Mouse (Mus musculus) Patski (cell line): ENCODE measurements around the gene Adamts17. TPM values are rescaled to one million over a fixed set of nuclear protein-coding genes. Genes with fewer than 3 reads are reported as not detected.

Experiments used
- ATAC-seq: fragments of 100-300 bp; one replicate; pipeline ENCODE4 v1.8.0; 2021
- CTCF ChIA-PET: fragments of 350-600 bp; sonication (Branson Sonifier 250); formaldehyde crosslinking; loops from one replicate; lab custom pipeline; 2022; ENCODE audit warnings: inconsistent platforms; lab: Charles Lee
- POLR2A ChIA-PET: fragments of 350-600 bp; sonication (Branson Sonifier 250); formaldehyde crosslinking; loops from one replicate; lab custom pipeline; 2022; ENCODE audit warnings: antibody characterized with exemption, inconsistent platforms; lab: Charles Lee
- DNase-seq: peaks from one replicate; pipeline ENCODE4 v3.0.0-alpha.2; 2011; ENCODE audit warnings: low read depth, low spot score
- H3K27me3 ChIP-seq: fragments of 371-371 bp; one replicate; pipeline ENCODE4 v1.5.1; 2021
- CTCF ChIP-seq: fragments of 100-300 bp; IDR thresholded peaks from one replicate; pipeline ENCODE4 v1.5.1; 2021
- in situ Hi-C: fragments of 300-500 bp; cut with MboI; formaldehyde crosslinking; loops from 3 replicates; pipeline ENCODE4 v1.11.1; 2018; ENCODE audit warnings: low pct_unique_long_range_greater_than_20kb, mixed read lengths
- polyA plus RNA-seq: library from polyadenylated mRNA; unstranded; gene quantifications from one replicate; pipeline ENCODE4 v1.2.3, GENCODE M21; 2021

Gene Adamts17
- polyA plus RNA-seq, 1 experiment from 2014 or later: 0.04 TPM

DNA sequence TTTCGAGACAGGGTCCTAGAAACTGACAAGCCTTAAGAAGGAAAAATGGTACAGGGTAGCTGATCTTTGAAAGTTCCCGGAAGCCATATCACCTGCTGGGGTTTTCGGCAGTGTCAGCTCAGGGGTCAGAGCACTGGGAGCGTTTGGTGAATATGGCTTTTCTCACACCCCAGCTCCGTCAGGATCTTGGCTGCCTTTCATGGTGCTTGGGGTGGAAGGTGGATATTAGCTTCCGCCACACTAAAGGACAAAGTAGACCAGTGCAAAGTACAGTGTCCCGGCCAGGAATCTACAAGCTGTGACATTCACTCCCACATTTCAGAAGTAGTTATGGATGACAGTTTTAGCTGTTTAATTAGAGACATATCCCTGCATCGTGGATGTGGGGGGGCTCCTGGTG lies 200.3 kb downstream of the Adamts17 start:
- TF ChIP-seq CTCF: no peak
- in situ Hi-C loops: no loop called here
- peaks cover 22% of the 10 kb centered on the region for H3K27me3 ChIP-seq
- ATAC-seq: no peak
- ChIA-PET CTCF (no interaction called here), POLR2A (no interaction called here)
- DNase-seq: no peak

DNA sequence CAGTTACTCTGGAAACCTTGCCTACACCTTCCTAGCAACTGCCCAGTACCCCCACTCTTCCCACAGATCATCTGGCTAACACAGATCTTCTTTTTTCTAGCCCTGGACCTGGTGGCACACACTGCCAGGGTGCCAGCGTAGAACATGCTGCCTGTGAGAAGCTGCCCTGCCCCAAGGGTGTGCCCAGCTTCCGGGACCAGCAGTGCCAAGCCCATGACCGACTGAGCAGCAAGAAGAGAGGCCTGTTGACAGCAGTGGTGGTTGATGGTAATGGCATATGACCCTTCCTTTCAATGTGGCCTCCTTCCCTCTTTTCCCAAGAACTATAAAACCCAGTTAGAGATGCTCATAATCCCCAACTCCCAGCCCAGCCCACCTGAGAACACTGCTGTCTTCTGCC lies 202.2 kb downstream of the Adamts17 start:
- ChIA-PET CTCF (no interaction called here), POLR2A (no interaction called here)
- in situ Hi-C loops: no loop called here
- DNase-seq: no peak
- peaks cover 18% of the 10 kb centered on the region for H3K27me3 ChIP-seq
- no peak for TF ChIP-seq CTCF
- no peak for ATAC-seq

DNA sequence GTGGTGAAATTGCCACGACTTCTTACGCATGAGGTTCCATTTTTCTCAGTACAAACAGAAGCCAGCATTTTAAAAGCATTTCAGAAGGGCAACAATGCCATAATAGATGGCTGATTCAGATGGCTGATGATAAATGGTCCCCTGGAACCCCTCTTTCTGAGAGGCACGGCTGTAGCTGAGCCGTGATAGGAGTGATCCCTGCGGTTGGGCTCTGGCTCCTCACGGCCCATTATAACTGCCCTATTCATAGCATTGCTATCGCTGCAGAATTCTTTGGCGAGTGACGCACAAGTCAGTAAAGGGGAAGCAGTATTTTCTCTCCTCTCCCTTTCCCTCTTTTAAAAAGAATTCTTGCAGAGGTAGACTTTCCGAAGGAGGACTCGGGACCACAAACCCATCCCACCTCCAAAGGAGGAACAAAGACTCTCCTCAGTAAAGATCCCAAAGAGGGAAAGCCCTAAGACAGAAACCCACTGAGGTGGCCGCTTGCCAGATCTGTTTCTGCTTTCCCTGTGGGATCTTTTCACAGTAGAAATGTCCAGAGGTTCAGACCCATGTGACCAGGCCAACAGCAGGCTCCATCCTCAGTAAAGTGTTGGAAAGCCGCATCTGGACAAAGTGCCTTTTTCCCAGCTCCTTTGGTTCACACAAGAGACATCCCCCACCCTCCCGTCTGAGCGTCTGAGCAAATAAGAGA lies 204.7 kb downstream of the Adamts17 start:
- in situ Hi-C loops: no loop called here
- ChIA-PET POLR2A (no interaction called here), CTCF (no interaction called here)
- TF ChIP-seq CTCF: no peak
- ATAC-seq (no peak), DNase-seq (no peak)
- peaks cover 21% of the 10 kb centered on the region for H3K27me3 ChIP-seq

DNA sequence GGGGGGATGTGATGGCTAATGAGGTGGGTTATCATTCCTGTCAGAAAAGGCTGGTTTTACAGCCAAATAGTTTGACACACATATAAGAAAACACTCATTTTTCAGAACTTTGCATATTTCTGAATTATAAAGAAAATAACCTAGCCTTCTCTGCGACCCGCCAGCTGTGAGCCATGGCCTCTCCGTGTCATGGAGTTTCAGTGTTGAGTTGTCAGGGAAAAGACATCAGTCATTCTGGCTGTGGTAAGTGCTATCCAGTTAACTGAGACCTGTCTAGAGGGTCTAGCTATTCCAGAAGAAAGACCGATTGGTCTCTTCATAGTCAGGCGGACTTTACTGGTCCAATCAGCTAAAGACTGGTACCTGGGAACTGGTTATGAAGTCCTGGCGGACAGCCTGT lies 205.7 kb downstream of the Adamts17 start:
- ATAC-seq: no peak
- POLR2A ChIA-PET: no interaction called here
- in situ Hi-C loops: no loop called here
- CTCF ChIA-PET: no interaction called here
- no peak for DNase-seq
- TF ChIP-seq CTCF: no peak
- H3K27me3 ChIP-seq: peaks cover 23% of the 10 kb centered on the region

DNA sequence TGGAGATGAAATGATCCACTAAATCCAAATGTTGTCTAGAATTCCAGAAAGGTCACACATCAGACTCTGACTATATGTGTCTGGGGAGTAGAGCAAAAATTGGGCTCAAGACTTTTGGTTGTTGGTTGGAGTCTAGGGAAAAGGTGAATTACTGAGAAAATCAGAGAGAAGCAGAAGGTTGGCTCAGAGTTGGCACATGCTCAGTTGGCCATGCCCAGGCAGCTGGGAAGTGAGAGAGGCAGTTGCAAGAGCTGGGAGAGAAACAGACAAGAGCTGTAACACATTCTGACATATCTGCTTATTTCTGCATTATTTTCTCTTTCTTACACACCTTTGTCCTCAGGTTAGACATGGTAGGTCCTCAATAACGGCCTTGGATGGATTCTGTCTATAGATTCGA lies 209.7 kb downstream of the Adamts17 start:
- peaks cover 18% of the 10 kb centered on the region for H3K27me3 ChIP-seq
- in situ Hi-C loops: no loop called here
- CTCF ChIA-PET: no interaction called here
- DNase-seq (no peak), ATAC-seq (no peak)
- no peak for TF ChIP-seq CTCF
- POLR2A ChIA-PET: no interaction called here

DNA sequence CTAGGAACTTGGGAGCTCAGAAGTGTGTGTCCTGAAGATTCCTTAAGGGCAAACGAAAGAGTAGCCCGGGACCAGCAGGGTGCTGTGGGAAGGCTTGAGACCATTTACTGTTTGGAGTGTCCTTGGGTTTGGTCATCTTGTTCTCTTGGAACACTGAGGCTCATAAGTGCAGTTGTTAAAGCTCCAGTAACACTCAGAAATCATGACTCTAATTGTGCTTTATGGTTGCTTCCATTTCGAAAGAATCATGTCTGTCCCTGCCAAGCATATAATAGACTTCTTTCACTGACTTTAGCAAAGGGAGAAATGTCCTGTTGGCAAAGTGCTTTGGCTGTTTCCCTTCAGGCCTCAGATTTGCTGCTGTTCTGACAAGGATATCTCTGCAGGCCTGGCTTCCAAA lies 210.9 kb downstream of the Adamts17 start:
- ATAC-seq (no peak), DNase-seq (no peak)
- CTCF ChIA-PET: no interaction called here

DNA sequence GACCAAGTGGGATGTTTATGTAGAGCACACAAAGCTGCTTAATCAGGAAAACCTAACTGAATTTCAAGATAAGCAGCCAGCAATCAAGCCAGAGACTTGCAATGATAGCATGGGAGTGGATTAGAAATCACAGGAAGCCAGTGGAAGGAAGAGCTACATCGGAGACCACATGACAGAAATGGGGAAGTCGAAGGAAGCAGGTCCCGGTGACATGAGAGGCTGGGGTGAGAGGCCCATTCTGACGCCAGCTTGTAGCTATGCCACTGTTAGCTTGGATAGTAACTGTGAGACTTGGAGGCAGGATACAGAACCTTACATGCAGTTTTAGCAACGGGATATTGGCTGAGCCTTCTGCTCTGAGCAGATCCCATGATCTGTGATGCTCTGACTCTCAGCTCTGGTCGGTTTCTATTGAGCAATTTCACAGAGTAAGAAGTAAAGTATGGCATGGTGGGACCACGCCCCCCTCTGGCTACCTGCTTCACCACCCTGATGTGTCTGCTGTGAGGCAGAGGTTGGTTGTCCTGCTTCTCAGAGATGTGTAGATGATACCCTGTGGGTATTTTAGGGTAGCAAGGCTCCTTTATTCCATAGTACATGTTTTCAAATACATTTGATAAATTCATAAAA lies 211.7 kb downstream of the Adamts17 start:
- in situ Hi-C loops: no loop called here
- TF ChIP-seq CTCF: no peak
- ChIA-PET POLR2A (no interaction called here), CTCF (no interaction called here)
- no peak for DNase-seq
- ATAC-seq: no peak
- peaks cover 21% of the 10 kb centered on the region for H3K27me3 ChIP-seq

More for the DNA sequence above, 210.9 kb downstream of the Adamts17 start:
- in situ Hi-C loops: no loop called here
- no peak for TF ChIP-seq CTCF
- H3K27me3 ChIP-seq: peaks cover 18% of the 10 kb centered on the region
- POLR2A ChIA-PET: no interaction called here

DNA sequence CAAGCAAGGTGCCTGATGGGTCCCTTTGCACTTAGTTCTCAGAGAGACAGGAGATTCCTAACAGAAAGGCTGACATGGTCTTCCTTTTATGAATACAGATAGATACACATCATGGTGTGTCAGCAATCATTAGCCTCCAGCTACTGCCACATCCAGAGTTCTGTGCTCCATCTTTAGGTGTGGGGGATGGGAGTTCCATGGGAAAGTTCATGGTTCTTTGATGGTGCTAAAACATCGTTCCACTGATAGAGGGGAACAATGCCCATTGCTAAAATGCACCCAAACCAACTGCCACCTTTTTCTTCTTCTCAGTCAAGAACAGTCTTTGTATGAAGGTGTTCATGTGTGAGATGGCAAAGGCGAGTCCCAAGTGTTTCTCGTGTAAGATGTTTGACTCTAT lies 215.3 kb downstream of the Adamts17 start:
- in situ Hi-C loops: no loop called here
- no peak for TF ChIP-seq CTCF
- no peak for ATAC-seq
- CTCF ChIA-PET: no interaction called here
- peaks cover 25% of the 10 kb centered on the region for H3K27me3 ChIP-seq
- no peak for DNase-seq
- POLR2A ChIA-PET: no interaction called here

DNA sequence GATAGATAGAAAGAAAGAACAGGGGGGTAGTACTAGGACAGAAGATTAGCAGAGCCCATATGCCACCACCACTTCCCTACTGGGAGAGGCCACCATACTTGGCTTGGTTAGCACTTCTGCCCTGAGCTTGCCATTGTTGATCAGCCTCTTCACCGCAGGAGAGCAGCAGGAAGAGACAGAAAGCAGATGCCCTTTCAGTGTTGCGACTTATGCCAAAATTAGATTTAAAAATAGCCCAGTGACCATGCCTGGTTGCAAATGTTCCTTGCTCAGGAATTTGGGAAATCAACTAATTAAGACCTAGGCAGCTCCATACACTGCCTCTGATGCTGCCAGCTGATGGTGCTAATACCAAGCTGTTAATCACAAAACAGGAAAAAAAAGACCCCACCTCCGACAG lies 216.0 kb downstream of the Adamts17 start:
- in situ Hi-C loops: no loop called here
- peaks cover 30% of the 10 kb centered on the region for H3K27me3 ChIP-seq
- TF ChIP-seq CTCF: no peak
- ATAC-seq: no peak
- DNase-seq: no peak
- POLR2A ChIA-PET: no interaction called here
- CTCF ChIA-PET: no interaction called here

DNA sequence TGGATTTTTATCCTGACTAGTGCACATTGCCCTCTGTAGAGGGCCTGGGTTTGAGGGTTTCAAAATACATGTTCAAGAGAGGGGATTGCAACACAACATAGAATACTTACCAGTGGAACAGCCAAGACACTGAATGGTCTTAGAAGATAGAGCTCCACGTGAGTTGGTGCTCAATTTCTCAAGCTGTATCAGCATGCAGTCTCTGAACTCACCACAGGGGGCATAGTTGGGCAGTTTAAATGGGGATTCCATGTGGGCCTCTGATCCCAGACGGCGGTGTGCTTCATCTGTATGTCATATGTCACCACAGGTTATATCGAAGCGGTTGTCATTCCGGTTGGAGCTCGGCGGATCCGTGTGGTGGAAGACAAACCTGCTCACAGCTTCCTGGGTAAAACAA lies 222.2 kb downstream of the Adamts17 start:
- ATAC-seq: no peak
- no peak for DNase-seq
- no peak for TF ChIP-seq CTCF
- in situ Hi-C loops: no loop called here
- POLR2A ChIA-PET: interaction anchor here (0.6 kb wide), 1 partner anchor 308 kb away, joined by 4 read pairs; no protein-coding TSS in a partner anchor
- CTCF ChIA-PET: interaction anchor here (1.0 kb wide), 1 partner anchor 9 kb away, joined by 3 read pairs; no protein-coding TSS in a partner anchor
- peaks cover 27% of the 10 kb centered on the region for H3K27me3 ChIP-seq

DNA sequence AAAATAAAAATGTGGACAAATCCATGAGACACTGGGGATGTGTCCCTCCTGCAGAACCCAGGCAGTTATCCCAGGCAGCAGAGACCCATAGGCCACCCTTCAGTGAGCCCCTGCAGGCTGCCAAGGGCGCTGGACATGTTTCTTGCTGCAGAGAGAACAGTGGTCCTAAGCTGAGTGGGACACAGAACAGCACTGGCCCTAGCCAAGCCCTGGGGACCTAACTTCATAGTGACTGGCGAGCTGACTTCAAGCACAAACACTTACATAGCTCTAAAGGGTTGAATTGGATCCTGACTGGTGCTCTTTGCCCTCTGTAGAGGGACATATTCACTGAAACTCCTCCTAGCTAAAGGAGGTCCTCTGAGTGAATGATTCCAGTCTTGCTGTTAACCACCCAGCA lies 223.0 kb downstream of the Adamts17 start:
- TF ChIP-seq CTCF: no peak
- ChIA-PET CTCF (no interaction called here), POLR2A (no interaction called here)
- in situ Hi-C loops: no loop called here
- peaks cover 23% of the 10 kb centered on the region for H3K27me3 ChIP-seq
- no peak for DNase-seq
- ATAC-seq: no peak
